Mouse (Mus musculus) large intestine, adult 2 months (tissue): ENCODE measurements around the gene Rere. TPM values are rescaled to one million over a fixed set of nuclear protein-coding genes. Genes with fewer than 3 reads are reported as not detected.
A peak's percentile ranks its signal among the peaks of the same experiment; 100 is the strongest.

Experiments
- DNase-seq: peaks from one replicate; pipeline ENCODE4 v3.0.0-alpha.2; 2012; ENCODE audit warnings: low read depth, low spot score
- WGBS: fragments of 180-500 bp; shearing (Covaris S2); methylation state at CpG from one replicate; pipeline ENCODE4 v1.1.7; 2018; 5-methylcytosine and 5-hydroxymethylcytosine counted together
- polyA plus RNA-seq: library from polyadenylated mRNA; depleted of rRNA; stranded (reverse); fragments of >200 nt; gene quantifications from 2 replicates; pipeline ENCODE4 v1.2.3, GENCODE M21; 2012; rRNA removed

The Rere gene
- polyA plus RNA-seq, 1 experiment: 29.4 TPM

- no peak for DNase-seq
- 25% methylated on average over 11 of the region's 11 CpGs for WGBS
These were observed 371.7 kb downstream of the Rere start for GRCm38 (mm10) chr4:150653072-150653599.

- DNase-seq: peak; percentile 27
- WGBS: 4% methylated on average over 17 of the region's 17 CpGs
These were observed 374.5 kb downstream of the Rere start for GRCm38 (mm10) chr4:150655989-150656388.

GRCm38 (mm10) chr4:150656504-150656903 lies 375.1 kb downstream of the Rere start:
- 83% methylated on average over 6 of the region's 6 CpGs for WGBS

GRCm38 (mm10) chr4:150659926-150660610 lies 378.6 kb downstream of the Rere start:
- WGBS: 63% methylated on average over 9 of the region's 9 CpGs
- no peak for DNase-seq

More at GRCm38 (mm10) chr4:150656504-150656903, 375.1 kb downstream of the Rere start:
- DNase-seq: no peak

GRCm38 (mm10) chr4:150661886-150662285 lies 380.4 kb downstream of the Rere start:
- WGBS: 37% methylated on average over 13 of the region's 13 CpGs
- no peak for DNase-seq

- WGBS: 65% methylated on average over 12 of the region's 12 CpGs
- no peak for DNase-seq
These were observed 381.7 kb downstream of the Rere start for GRCm38 (mm10) chr4:150663192-150663591.

GRCm38 (mm10) chr4:150664726-150665125 lies 383.3 kb downstream of the Rere start:
- DNase-seq: no peak
- 87% methylated on average over 7 of the region's 7 CpGs for whole genome bisulfite sequencing

- 67% methylated on average over 10 of the region's 10 CpGs for WGBS
- DNase-seq: no peak
These were observed 384.4 kb downstream of the Rere start for GRCm38 (mm10) chr4:150665806-150666205.

Other genes starting within 250 kb of the Rere start
- 0.86 and 1.6 TPM in 2 replicates for gene Gpr157, start 194.3 kb upstream of the Rere start, polyA plus RNA-seq
- gene Slc2a5, start 162.4 kb upstream of the Rere start, polyA plus RNA-seq: 20.2 and 76.2 TPM in 2 replicates
- gene Slc2a7, start 132.7 kb upstream of the Rere start, polyA plus RNA-seq: 6.9 and 33.5 TPM in 2 replicates
- not detected in 2 replicates for gene Car6, start 80.3 kb upstream of the Rere start, polyA plus RNA-seq
- 341 and 516 TPM in 2 replicates for gene Eno1, start 44.9 kb upstream of the Rere start, polyA plus RNA-seq